Mouse (Mus musculus) heart, embryonic 12.5 days (tissue): ENCODE measurements around the gene Lmbrd1. TPM values are rescaled to one million over a fixed set of nuclear protein-coding genes. Genes with fewer than 3 reads are reported as not detected.

ENCODE experiments used
- ATAC-seq: fragments of 200-750 bp; cut with Nextera tagmentation; 2 replicates; pipeline ENCODE4 v1.8.0; 2017; ENCODE audit warnings: moderate TSS enrichment, moderate library complexity; ENCODE audit not compliant: insufficient number of reproducible peaks, low FRiP score
- H3K27ac ChIP-seq: fragments of 300-500 bp; sonication (generic); 2 replicates; pipeline ENCODE4 v1.5.1; 2016; ENCODE audit warnings: mild to moderate bottlenecking, moderate library complexity; ENCODE audit not compliant: poor library complexity, severe bottlenecking
- H3K27me3 ChIP-seq: fragments of 300-500 bp; sonication (generic); replicated peaks from 2 replicates; pipeline ENCODE4 v1.6.1; 2016; ENCODE audit warnings: mild to moderate bottlenecking, moderate library complexity
- H3K36me3 ChIP-seq: fragments of 300-500 bp; sonication (generic); 2 replicates; pipeline ENCODE4 v1.6.1; 2016; ENCODE audit warnings: mild to moderate bottlenecking, moderate library complexity
- H3K4me1 ChIP-seq: fragments of 300-500 bp; sonication (generic); replicated peaks from 2 replicates; pipeline ENCODE4 v1.6.1; 2016; ENCODE audit warnings: mild to moderate bottlenecking
- H3K4me2 ChIP-seq: fragments of 300-500 bp; sonication (generic); 2 replicates; pipeline ENCODE4 v1.6.1; 2016; ENCODE audit warnings: mild to moderate bottlenecking, moderate library complexity
- H3K4me3 ChIP-seq: fragments of 300-500 bp; sonication (generic); 2 replicates; pipeline ENCODE4 v1.5.1; 2016; ENCODE audit warnings: mild to moderate bottlenecking
- H3K9ac ChIP-seq: fragments of 300-500 bp; sonication (generic); 2 replicates; pipeline ENCODE4 v1.6.1; 2016; ENCODE audit warnings: mild to moderate bottlenecking, moderate library complexity
- H3K9me3 ChIP-seq: fragments of 300-500 bp; sonication (generic); replicated peaks from 2 replicates; pipeline ENCODE4 v1.6.1; 2016; ENCODE audit warnings: mild to moderate bottlenecking, moderate library complexity
- WGBS: fragments of 180-500 bp; shearing (Covaris S2); methylation state at CpG from one replicate; pipeline ENCODE4 v1.1.7; 2016; 5-methylcytosine and 5-hydroxymethylcytosine counted together
- polyA plus RNA-seq: library from polyadenylated mRNA; unstranded; fragments of >200 nt; fragmentation: Nextera tagmentation; extraction: Ambion mirVana; gene quantifications from 2 replicates; pipeline ENCODE4 v1.2.1, GENCODE M21; 2016

The Lmbrd1 gene
- polyA plus RNA-seq, 1 experiment from 2014 or later: 28.9 TPM

DNA sequence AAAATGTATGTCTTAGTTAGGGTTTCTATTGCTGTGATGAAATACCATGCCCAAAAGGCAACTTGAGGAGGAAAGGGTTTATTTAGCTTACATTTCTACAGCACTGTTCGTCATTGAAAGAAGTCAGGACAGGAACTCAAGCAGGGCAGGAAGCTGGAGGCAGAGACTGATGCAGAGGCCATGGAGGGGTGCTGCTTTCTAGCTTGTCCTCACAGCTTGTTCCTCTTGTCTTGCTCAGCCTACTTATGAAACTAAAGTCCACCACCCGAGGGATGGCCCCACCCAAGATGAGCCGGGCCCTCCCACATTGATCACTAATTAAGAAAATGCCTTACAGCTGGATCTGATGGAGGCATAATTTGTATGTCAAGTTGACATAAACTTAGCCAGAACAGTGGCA lies 3.5 kb downstream of the Lmbrd1 start:
- Histone ChIP-seq H3K27me3 (no peaks in the 10 kb centered on the region), H3K9me3 (no peaks in the 10 kb centered on the region), H3K4me1 (peaks cover 6% of the 10 kb centered on the region; the same call in 1 of the 2 replicates), H3K36me3 (peaks cover 7% of the 10 kb centered on the region), H3K4me3 (no peak overlapping the region), H3K4me2 (no peak overlapping the region), H3K9ac (no peak overlapping the region), H3K27ac (no peak overlapping the region)
- 72% methylated on average over 3 of the region's 3 CpGs for WGBS
- ATAC-seq: no peak

DNA sequence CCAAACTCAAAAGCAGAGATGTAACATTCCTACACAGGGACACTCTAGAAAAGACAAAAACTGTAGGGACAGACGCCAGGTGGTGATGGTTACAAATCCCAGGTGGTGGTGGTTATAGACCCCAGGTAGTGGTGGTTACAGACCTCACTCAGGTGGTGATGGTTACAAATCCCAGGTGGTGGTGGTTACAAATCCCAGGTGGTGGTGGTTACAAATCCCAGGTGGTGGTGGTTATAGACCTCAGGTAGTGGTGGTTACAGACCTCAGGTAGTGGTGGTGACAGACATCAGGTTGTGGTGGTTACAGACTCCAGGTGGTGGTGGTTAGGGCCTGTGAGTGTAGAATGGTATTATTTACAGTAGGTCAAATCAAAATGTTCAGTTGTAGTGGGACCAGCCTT lies 5.5 kb downstream of the Lmbrd1 start:
- no peak overlapping the region for H3K4me3 ChIP-seq
- WGBS: 85% methylated on average over 1 of the region's 1 CpGs
- no peaks in the 10 kb centered on the region for H3K27me3 ChIP-seq
- H3K9me3 ChIP-seq: no peaks in the 10 kb centered on the region
- ATAC-seq: peak; percentile 97
- peaks cover 13% of the 10 kb centered on the region for H3K36me3 ChIP-seq
- H3K27ac ChIP-seq: no peak overlapping the region
- peaks cover 6% of the 10 kb centered on the region; the same call in 1 of the 2 replicates for H3K4me1 ChIP-seq
- no peak overlapping the region for H3K9ac ChIP-seq
- no peak overlapping the region for H3K4me2 ChIP-seq

DNA sequence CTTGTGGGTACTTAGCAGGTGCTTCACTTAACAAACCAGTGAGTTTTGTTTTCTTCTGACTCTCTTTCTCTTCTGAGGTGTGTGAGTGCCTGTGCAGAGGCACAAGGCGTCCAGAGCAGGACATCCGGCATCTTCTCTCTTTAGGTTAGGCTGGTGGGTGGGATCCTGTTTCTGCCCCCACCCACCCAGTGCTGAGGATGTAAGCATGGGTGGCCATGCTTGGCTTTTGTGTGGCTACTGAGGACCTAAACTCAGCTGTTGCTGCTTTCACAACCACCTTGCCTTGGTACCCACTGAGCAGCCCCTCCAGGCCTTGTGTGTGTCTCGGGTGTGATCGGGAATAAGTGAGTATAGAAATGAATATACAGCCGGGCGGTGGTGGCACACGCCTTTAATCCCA lies 7.2 kb downstream of the Lmbrd1 start:
- no peak overlapping the region for H3K9ac ChIP-seq
- no peak overlapping the region for H3K27ac ChIP-seq
- H3K36me3 ChIP-seq: peaks cover 13% of the 10 kb centered on the region
- WGBS: 84% methylated on average over 7 of the region's 7 CpGs
- no peaks in the 10 kb centered on the region for H3K27me3 ChIP-seq
- no peaks in the 10 kb centered on the region for H3K9me3 ChIP-seq
- no peak overlapping the region for H3K4me2 ChIP-seq
- ATAC-seq: no peak
- no peak overlapping the region for H3K4me3 ChIP-seq
- no peaks in the 10 kb centered on the region for H3K4me1 ChIP-seq

DNA sequence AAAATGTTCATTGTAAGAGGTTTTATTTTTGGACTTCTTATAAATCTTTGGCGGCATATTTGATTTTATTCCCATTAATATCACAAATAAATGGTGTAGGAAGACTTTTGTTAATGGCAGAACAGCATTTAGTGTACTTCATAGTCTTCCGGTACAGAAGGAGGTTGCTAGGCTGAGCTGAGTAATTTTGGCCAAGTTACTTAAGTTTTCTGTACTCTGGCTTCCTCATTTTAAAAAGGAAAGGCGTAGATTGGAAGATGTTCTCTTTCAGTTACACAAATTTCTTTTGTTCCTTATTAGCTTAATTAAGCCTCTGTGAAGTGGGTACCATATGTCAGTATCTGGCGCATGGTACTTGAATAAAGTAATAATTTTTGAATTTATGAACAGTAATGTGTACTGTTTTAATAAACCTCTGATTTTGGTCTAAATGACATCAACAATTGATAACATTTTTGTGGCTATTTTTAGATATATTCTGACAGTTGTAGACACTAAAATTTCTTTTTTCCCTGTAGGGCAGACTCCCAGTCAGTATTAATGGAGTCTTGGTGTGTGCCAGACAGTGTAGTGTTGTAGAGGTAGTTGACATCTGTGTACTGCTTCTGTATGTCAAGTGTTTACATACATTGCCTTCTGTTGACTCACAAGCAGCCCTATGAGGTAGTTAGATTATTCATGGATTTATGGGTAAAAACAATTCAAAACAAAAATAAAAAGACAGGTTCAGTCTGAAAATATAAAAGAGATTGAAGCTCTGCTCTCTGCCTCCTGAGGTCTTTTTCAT lies 8.0 kb downstream of the Lmbrd1 start:
- no peaks in the 10 kb centered on the region for H3K27me3 ChIP-seq
- peaks cover 13% of the 10 kb centered on the region for H3K36me3 ChIP-seq
- H3K9me3 ChIP-seq: no peaks in the 10 kb centered on the region
- no peak overlapping the region for H3K27ac ChIP-seq
- H3K4me3 ChIP-seq: no peak overlapping the region
- H3K9ac ChIP-seq: no peak overlapping the region
- no peaks in the 10 kb centered on the region for H3K4me1 ChIP-seq
- 90% methylated on average over 4 of the region's 4 CpGs for WGBS
- H3K4me2 ChIP-seq: no peak overlapping the region
- no peak for ATAC-seq

DNA sequence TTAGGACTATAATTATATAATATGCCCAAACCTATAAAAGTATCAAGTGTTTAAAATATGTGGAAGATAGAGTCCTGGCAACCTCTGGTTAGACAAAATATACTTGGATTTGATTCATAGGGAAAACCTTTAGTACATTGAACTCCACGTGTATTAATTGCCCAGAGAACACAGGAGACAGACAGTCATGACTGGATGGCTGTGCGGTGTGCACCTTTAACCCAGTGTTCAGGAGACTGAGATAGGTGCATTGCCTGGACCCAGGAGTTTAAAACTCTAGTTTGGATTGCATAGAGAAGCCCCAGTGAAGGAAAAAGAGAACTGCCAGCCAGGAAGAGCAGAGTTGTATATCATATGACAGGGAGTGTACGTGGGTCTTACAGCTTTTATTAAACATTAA lies 19.2 kb downstream of the Lmbrd1 start:
- H3K4me2 ChIP-seq: no peak overlapping the region
- H3K9ac ChIP-seq: no peak overlapping the region
- no peaks in the 10 kb centered on the region for H3K27me3 ChIP-seq
- H3K27ac ChIP-seq: no peak overlapping the region
- ATAC-seq: no peak
- H3K4me1 ChIP-seq: peaks cover 14% of the 10 kb centered on the region
- H3K9me3 ChIP-seq: no peaks in the 10 kb centered on the region
- H3K36me3 ChIP-seq: peaks cover 5% of the 10 kb centered on the region; the same call in 1 of the 2 replicates
- H3K4me3 ChIP-seq: no peak overlapping the region
- WGBS: 90% methylated on average over 3 of the region's 3 CpGs

DNA sequence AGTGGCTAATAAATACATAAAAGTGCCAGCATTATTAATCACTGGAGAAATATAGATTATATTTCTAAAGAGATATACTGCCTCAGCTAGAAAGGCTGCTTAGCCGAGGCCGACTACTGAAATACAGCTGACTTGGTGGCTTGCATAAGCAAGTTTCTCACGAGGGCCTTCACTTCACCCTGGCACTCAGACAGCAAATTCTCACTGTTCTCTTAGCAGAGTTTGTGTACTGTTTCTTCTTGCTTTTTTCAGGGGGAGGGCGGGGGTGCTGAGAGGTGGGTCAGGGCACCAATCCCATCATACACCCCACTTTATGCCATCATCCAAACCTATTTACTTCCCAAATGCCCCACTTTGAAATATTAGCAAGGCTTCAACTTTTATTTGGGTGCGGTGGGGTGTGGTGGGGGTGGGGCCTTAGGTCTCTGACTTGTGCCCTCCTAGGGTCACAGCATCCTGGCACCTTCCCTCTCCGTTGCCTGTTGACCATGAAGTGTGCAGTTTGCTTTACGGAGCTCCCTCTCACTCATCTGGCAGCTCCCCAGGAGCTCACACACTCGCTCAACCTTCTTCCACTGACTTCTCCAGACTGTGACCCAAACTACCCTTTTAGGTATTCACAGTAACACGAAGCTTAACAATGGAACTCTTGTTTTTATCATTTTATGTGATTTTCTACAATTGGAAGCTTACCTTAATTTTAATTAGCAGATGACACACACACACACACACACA lies 19.9 kb downstream of the Lmbrd1 start:
- no peak overlapping the region for H3K4me3 ChIP-seq
- H3K27me3 ChIP-seq: no peaks in the 10 kb centered on the region
- no peaks in the 10 kb centered on the region for H3K9me3 ChIP-seq
- 76% methylated on average over 9 of the region's 9 CpGs for WGBS
- H3K36me3 ChIP-seq: no peaks in the 10 kb centered on the region
- peaks cover 14% of the 10 kb centered on the region for H3K4me1 ChIP-seq
- no peak for ATAC-seq
- H3K9ac ChIP-seq: no peak overlapping the region
- no peak overlapping the region for H3K27ac ChIP-seq
- H3K4me2 ChIP-seq: no peak overlapping the region

DNA sequence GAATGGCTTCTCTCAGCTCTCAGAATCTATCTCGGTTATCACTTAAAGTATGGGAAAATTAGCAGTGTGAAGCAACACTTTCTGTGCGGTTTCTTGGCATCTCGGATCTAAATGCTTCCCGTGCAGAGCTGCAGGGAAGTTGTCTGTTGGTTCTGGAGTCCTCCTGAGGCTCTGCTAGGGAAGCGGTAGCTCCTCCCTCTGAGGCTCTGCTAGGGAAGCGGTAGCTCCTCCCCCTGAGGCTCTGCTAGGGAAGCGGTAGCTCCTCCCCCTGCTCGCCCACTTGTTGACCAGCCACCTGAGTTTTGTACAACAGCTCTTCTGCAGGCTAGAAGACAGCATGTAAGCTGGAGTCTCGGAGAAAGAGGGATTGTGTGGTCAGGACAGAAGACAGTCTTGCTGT lies 20.9 kb downstream of the Lmbrd1 start:
- ATAC-seq: peak; percentile 86
- Histone ChIP-seq H3K27me3 (no peaks in the 10 kb centered on the region), H3K36me3 (no peaks in the 10 kb centered on the region), H3K27ac (no peak overlapping the region), H3K4me2 (peak overlapping the region; percentile 56), H3K4me3 (no peak overlapping the region), H3K4me1 (peaks cover 14% of the 10 kb centered on the region), H3K9me3 (no peaks in the 10 kb centered on the region), H3K9ac (no peak overlapping the region)
- 14% methylated on average over 9 of the region's 9 CpGs for WGBS

DNA sequence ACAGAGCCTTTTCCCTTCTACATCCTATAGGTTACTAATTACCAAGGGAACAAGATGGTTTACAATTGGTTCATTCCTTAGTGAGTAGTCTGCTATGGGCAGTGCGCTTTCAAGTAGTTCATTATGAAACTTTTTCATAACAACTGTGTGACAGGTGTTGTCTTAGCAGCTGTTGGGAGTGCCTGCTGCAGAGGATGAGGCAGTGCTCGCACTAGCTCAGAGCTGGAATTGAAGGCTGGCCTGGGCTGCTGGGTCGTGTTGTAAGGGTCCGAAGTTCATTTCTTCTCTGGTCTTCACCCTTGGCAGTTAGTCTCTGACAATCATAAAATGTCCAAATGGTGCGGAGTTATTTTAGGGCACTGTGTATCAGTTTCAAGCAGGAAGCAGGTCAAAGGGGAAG lies 21.8 kb downstream of the Lmbrd1 start:
- no peaks in the 10 kb centered on the region for H3K9me3 ChIP-seq
- no peak overlapping the region for H3K4me2 ChIP-seq
- 78% methylated on average over 5 of the region's 5 CpGs for WGBS
- no peak overlapping the region for H3K27ac ChIP-seq
- no peak for ATAC-seq
- no peak overlapping the region for H3K4me3 ChIP-seq
- H3K36me3 ChIP-seq: no peaks in the 10 kb centered on the region
- H3K27me3 ChIP-seq: no peaks in the 10 kb centered on the region
- no peak overlapping the region for H3K9ac ChIP-seq
- H3K4me1 ChIP-seq: peaks cover 14% of the 10 kb centered on the region

DNA sequence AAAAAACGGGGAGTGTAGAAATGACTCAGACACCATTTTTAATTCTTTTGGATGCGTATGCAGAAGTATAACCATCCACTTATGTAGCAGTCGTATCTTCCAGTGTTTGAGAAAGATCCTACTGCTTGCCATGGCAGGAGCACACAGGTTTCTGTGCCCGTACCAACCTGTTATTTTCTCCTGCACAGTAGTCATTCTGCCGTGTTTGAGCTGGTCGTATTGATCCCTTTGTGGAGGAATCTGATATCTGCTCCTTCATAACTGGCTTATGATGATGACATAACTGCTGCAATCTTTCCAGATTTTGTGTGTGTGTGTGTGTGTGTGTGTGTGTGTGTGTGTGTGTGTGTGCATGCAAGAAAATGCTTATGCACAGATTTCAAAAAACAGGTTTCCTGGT lies 25.4 kb downstream of the Lmbrd1 start:
- Histone ChIP-seq H3K4me2 (no peak overlapping the region), H3K36me3 (peaks cover 9% of the 10 kb centered on the region), H3K4me3 (no peak overlapping the region), H3K4me1 (peaks cover 8% of the 10 kb centered on the region; the same call in 1 of the 2 replicates), H3K27me3 (no peaks in the 10 kb centered on the region), H3K9ac (no peak overlapping the region), H3K27ac (no peak overlapping the region), H3K9me3 (no peaks in the 10 kb centered on the region)
- no peak for ATAC-seq
- WGBS: 81% methylated on average over 6 of the region's 6 CpGs

DNA sequence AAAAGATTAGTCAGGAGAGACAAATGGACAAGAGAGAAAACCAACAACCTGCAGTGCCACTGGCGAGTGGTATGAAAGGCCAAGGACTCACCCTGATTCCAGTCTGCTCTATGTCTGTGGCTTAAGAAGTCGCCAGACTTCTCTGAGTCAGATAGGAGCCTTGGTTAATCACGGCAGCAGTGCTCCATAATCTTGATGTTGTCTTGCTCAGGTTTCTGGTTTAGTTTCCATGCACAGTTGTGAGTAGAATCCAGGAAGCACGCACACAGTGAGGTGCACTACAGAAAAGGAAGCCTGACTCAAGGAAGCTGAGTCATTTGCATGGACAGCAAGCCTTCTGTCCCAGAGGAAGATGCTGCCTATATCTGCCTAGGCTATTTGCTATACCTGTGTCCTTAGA lies 37.9 kb downstream of the Lmbrd1 start:
- Histone ChIP-seq H3K4me3 (no peak overlapping the region), H3K9ac (no peak overlapping the region), H3K27ac (no peak overlapping the region), H3K4me1 (no peaks in the 10 kb centered on the region), H3K4me2 (no peak overlapping the region), H3K27me3 (no peaks in the 10 kb centered on the region), H3K36me3 (peaks cover 24% of the 10 kb centered on the region), H3K9me3 (peaks cover 6% of the 10 kb centered on the region; the same call in 1 of the 2 replicates)
- 92% methylated on average over 4 of the region's 4 CpGs for WGBS
- no peak for ATAC-seq

DNA sequence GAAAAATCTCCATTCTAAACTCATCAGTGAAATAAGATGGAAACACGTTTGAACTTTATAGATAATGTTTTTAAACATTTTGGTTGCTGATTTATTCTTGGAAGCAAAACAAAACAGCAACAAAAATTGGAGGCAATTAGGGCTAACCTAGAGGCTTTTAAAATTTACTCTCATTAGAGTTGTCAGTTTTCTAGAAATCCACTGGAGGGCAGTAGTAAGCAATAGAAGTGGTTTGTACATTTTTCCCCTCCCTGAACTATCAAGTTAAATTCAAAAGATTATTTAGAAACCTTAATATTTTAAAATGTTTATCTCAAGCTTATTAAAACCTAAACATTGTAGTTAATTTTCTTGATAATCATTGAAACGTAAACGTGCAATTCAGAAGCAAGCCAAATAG lies 41.2 kb downstream of the Lmbrd1 start:
- no peak overlapping the region for H3K27ac ChIP-seq
- H3K4me1 ChIP-seq: no peaks in the 10 kb centered on the region
- no peak overlapping the region for H3K4me3 ChIP-seq
- H3K36me3 ChIP-seq: peaks cover 24% of the 10 kb centered on the region
- no peak overlapping the region for H3K4me2 ChIP-seq
- H3K9me3 ChIP-seq: peaks cover 6% of the 10 kb centered on the region; the same call in 1 of the 2 replicates
- 60% methylated on average over 3 of the region's 3 CpGs for WGBS
- ATAC-seq: no peak
- no peaks in the 10 kb centered on the region for H3K27me3 ChIP-seq
- H3K9ac ChIP-seq: no peak overlapping the region
